Mouse (Mus musculus) neural tube, embryonic 13.5 days (tissue): ENCODE measurements around the gene Spn. TPM values are rescaled to one million over a fixed set of nuclear protein-coding genes. Genes with fewer than 3 reads are reported as not detected.

Experiments
- ATAC-seq: fragments of 200-750 bp; cut with Nextera tagmentation; 2 replicates; pipeline ENCODE4 v1.8.0; 2017; ENCODE audit warnings: low read depth, mild to moderate bottlenecking, moderate TSS enrichment, moderate library complexity
- H3K27ac ChIP-seq: fragments of 300-500 bp; sonication (generic); replicated peaks from 2 replicates; pipeline ENCODE4 v1.5.1; 2015; ENCODE audit warnings: moderate library complexity, mild to moderate bottlenecking, inconsistent platforms
- H3K27me3 ChIP-seq: fragments of 300-500 bp; sonication (generic); 2 replicates; pipeline ENCODE4 v1.6.1; 2015; ENCODE audit warnings: mild to moderate bottlenecking, inconsistent platforms
- H3K36me3 ChIP-seq: fragments of 300-500 bp; sonication (generic); 2 replicates; pipeline ENCODE4 v1.6.1; 2015; ENCODE audit warnings: mild to moderate bottlenecking, inconsistent platforms
- H3K4me1 ChIP-seq: fragments of 300-500 bp; sonication (generic); replicated peaks from 2 replicates; pipeline ENCODE4 v1.6.1; 2015; ENCODE audit warnings: inconsistent platforms
- H3K4me2 ChIP-seq: fragments of 300-500 bp; sonication (generic); 2 replicates; pipeline ENCODE4 v1.6.1; 2015; ENCODE audit warnings: inconsistent platforms, mild to moderate bottlenecking, moderate library complexity
- H3K4me3 ChIP-seq: fragments of 300-500 bp; sonication (generic); 2 replicates; pipeline ENCODE4 v1.5.1; 2015; ENCODE audit warnings: mild to moderate bottlenecking, inconsistent platforms
- H3K9ac ChIP-seq: fragments of 300-500 bp; sonication (generic); 2 replicates; pipeline ENCODE4 v1.6.1; 2015; ENCODE audit warnings: moderate library complexity, mild to moderate bottlenecking, inconsistent platforms
- H3K9me3 ChIP-seq: fragments of 300-500 bp; sonication (generic); 2 replicates; pipeline ENCODE4 v1.6.1; 2016; ENCODE audit warnings: inconsistent platforms
- WGBS: fragments of 180-500 bp; shearing (Covaris S2); methylation state at CpG from one replicate; pipeline ENCODE4 v1.1.7; 2015; 5-methylcytosine and 5-hydroxymethylcytosine counted together
- polyA plus RNA-seq: library from polyadenylated mRNA; unstranded; fragments of >200 nt; fragmentation: Nextera tagmentation; extraction: Ambion mirVana; gene quantifications from 2 replicates; pipeline ENCODE4 v1.2.1, GENCODE M21; 2015

The Spn gene
- polyA plus RNA-seq, 1 experiment from 2014 or later, result 0.08 TPM

DNA sequence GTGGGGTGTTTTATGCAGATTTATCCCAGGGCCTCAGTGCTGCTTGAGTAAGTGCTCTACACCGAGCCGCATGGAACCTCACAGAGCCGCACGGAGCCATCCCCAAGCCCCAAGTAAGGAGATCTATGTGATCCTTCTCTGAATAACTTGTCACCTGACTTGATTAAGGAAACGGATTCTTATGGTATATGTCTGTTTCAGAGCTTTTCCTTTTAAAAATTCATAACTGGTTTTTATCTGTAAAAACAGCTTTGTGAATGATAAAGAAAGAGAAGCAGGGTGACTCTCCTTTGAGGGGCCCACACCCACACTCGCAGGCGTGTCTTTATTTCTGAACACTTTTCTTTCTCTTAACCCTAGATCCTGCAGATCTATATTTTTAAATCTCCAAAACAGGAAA lies 1.5 kb upstream of the Spn start:
- Histone ChIP-seq H3K4me3 (no peak overlapping the region), H3K4me1 (no peaks in the 10 kb centered on the region), H3K4me2 (no peak overlapping the region), H3K36me3 (no peaks in the 10 kb centered on the region), H3K27me3 (no peaks in the 10 kb centered on the region), H3K9ac (no peak overlapping the region), H3K27ac (no peak overlapping the region), H3K9me3 (no peaks in the 10 kb centered on the region)
- ATAC-seq, result no peak
- WGBS, result 93% methylated on average over 7 of the region's 7 CpGs

DNA sequence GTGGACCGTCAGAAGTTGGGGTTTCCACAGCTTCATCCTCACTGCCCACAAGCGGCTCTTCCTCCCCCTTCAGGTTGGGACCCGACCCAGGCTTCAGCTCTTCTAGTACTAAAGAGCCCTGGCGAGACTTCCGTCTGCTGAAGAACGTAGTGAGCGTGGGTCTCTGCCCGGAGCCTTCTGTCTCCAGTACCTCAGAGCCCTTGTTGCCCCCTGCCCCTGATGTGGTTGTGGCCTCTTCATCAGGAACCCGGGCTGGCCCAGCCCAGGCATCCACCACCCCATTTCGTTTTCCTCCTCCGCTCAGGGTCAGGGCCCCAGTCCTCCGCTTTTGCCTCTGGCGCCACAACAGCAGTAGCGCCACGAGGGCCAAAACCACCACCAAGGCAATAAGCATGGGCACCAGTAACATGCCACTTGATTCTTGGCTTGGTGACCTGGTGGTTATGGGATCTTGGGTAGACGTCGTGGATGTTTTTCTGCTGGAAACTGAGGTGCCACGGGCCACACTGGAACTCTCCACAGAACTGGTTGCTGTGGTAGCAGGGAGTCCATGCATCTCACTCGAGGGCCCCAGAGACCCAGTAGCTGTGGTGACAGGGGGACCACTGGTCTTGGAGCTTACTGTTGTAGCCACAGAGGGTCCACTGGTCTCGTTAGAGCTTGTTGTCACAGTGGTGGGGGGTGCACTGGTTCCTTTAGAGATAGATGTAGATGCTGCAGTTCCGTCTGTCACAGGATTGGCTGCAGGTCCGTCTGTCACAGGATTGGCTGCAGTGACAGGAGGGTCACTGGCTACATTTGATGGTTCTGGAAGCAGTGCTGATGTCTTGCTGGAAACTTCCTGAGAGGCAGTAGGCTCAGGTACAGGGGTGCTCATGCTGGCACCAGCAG lies 1.2 kb downstream of the Spn start:
- 86% methylated on average over 22 of the region's 22 CpGs for WGBS
- ATAC-seq, result no peak
- H3K9ac ChIP-seq, result no peak overlapping the region
- H3K4me2 ChIP-seq, result no peak overlapping the region
- H3K27ac ChIP-seq, result no peak overlapping the region
- H3K36me3 ChIP-seq, result no peaks in the 10 kb centered on the region
- no peaks in the 10 kb centered on the region for H3K4me1 ChIP-seq
- no peaks in the 10 kb centered on the region for H3K27me3 ChIP-seq
- H3K9me3 ChIP-seq, result no peaks in the 10 kb centered on the region
- H3K4me3 ChIP-seq, result no peak overlapping the region

DNA sequence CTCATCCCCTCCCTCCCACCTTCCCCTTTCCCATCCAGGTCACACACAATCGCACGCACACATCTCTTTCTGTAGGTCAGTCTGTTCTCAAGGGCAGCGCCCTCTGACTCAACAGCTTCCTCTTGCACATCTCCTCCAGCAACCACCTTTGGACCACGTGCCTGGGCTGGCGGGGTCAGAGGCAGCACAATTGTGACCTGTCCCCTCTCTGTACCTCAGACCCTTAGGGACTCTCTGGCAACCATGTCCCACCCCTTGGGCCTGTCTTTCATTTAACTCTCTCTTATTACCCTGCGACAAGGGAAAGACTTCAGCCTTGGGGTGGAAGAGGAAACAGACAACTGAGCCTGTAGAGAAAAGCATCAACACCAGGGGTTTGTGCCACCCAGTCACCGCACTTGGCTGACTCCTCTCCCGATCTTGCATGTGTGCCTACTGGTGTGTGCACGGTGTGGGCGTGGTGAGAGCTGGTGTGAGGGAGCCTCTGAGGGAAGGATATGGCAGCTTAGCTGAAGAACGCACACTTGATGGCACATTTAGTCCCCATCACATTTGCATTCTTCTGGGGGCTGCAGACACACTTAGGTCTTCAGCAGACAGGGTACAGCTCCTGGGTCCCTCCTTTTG lies 2.7 kb downstream of the Spn start:
- Histone ChIP-seq H3K4me1 (no peaks in the 10 kb centered on the region), H3K9ac (no peak overlapping the region), H3K27me3 (no peaks in the 10 kb centered on the region), H3K27ac (no peak overlapping the region), H3K36me3 (no peaks in the 10 kb centered on the region), H3K4me2 (no peak overlapping the region), H3K9me3 (no peaks in the 10 kb centered on the region), H3K4me3 (no peak overlapping the region)
- 89% methylated on average over 11 of the region's 11 CpGs for WGBS
- ATAC-seq, result no peak

DNA sequence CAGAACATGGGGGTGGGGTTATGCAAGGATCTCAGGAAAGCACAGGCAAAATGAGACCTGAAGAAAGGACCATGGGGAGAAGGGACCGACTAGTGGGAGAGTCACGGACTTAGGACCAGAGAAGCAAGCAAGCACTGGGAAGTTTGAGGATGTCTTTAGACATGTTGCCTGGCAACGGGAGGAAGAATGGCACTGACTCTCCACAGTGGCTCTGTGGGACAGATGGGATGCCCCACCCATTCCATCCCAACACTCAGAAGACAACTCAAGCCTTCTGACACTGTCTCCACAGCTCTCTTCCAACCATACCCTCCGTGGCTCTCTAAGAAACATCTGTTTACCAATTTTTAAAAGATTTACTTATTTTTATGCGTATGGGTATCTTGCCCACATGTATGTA lies 4.5 kb downstream of the Spn start:
- H3K9ac ChIP-seq, result no peak overlapping the region
- no peaks in the 10 kb centered on the region for H3K27me3 ChIP-seq
- no peak overlapping the region for H3K27ac ChIP-seq
- no peak overlapping the region for H3K4me3 ChIP-seq
- H3K36me3 ChIP-seq, result no peaks in the 10 kb centered on the region
- no peak for ATAC-seq
- 45% methylated on average over 5 of the region's 5 CpGs for WGBS
- H3K4me2 ChIP-seq, result no peak overlapping the region
- H3K9me3 ChIP-seq, result no peaks in the 10 kb centered on the region
- no peaks in the 10 kb centered on the region for H3K4me1 ChIP-seq

DNA sequence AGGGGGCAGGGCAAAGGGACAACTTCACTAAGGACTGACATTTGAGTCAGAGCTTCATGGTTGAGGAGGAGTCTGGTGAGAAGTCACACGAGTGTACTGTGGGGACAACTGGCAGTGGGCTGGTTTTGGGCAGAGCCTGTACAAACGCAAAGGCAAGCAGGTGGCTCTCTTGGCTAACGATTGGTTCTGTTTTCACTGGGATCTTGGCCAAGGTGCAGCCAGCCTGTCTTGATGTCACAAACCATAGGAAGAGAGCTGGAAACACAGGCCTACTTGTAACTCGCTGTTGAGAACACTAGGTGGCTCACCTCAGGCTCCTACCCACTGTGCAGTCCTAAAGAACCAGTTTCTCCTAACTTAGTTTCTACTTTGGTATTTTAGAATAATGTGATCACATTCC lies 8.0 kb downstream of the Spn start:
- 20% methylated on average over 4 of the region's 4 CpGs for WGBS
- Histone ChIP-seq H3K27ac (no peak overlapping the region), H3K27me3 (no peaks in the 10 kb centered on the region), H3K4me2 (no peak overlapping the region), H3K4me1 (no peaks in the 10 kb centered on the region), H3K9me3 (0 out of 2 replicates have a peak, but pooled peaks cover 2% of the 10 kb centered on the region), H3K4me3 (no peak overlapping the region), H3K36me3 (no peaks in the 10 kb centered on the region), H3K9ac (no peak overlapping the region)
- ATAC-seq, result no peak

DNA sequence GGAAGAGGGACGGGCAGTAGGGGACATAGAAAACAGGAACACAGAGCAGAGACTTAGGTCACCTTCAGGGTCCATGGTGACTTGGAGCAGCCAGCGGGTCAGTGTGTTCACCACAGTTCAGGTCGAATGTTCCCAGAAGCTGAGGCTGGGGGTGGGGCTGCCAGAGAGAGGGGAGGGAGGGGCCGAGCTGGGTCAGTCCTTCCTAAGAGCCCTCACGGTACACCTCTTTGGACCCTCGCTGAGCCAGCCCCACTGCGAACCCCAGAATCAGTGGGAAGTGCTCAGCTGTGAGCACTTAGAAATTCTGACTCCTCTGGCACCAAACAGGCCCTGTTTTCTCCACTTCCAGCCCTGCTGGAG lies 15.7 kb downstream of the Spn start, which contains the start of gene Qprt:
TSS of gene Qprt (minus strand) at position 316 of the 360 bp plus-strand sequence.
- WGBS, result 9% methylated on average over 7 of the region's 7 CpGs
- no peaks in the 10 kb centered on the region for H3K36me3 ChIP-seq
- peaks cover 10% of the 10 kb centered on the region for H3K4me1 ChIP-seq
- no peak within 1 kb of the TSS for H3K4me3 ChIP-seq
- peaks cover 8% of the 10 kb centered on the region; the same call in 1 of the 2 replicates for H3K9me3 ChIP-seq
- H3K27ac ChIP-seq, result no peak within 1 kb of the TSS
- peaks cover 28% of the 10 kb centered on the region for H3K27me3 ChIP-seq
- H3K9ac ChIP-seq, result no peak within 1 kb of the TSS
- no peak for ATAC-seq
- no peak within 1 kb of the TSS for H3K4me2 ChIP-seq

DNA sequence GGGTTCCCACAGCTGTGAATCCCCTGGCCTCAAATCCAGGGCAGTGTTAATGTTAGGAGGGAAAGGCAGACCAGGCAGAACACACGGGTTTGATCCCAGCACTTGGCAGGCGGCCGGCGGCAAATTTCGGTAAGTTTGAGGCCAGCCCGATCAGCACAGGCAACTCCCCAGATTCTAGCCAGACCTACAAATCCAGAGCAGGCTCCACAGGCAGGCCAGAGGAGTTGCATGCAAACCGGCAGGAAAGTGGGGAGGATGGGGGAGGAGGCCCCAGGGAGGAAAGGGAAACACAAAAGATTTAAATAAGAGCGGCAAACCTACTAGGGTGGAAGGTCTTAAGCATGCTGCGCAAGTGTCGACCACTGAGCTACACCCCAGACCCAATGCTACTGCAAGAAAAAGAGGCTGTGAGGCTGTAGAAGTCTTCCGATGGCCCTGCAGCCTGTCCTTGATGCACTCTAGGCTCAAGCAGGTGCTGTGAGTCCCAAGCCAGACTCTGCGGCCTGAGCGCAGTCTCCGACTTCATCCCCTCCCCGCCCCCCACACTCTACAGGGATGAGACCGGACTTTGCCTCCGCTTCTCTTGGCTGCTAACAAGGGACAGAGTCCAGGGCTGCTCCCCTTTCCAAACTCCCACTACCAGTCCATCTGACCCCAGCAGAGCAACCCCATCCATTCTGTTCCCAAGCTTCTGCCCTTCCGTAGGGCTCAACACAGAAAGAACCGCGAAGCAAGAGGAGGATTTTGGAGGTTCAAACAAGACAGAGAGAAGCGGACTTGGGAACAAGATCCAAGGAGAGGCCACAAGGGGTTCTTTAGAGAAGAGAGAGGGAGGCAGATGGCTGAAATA lies 16.3 kb downstream of the Spn start:
- no peak overlapping the region for H3K4me3 ChIP-seq
- H3K27ac ChIP-seq, result no peak overlapping the region
- 11% methylated on average over 21 of the region's 21 CpGs for WGBS
- no peak overlapping the region for H3K4me2 ChIP-seq
- peaks cover 14% of the 10 kb centered on the region for H3K4me1 ChIP-seq
- peaks cover 8% of the 10 kb centered on the region; the same call in 1 of the 2 replicates for H3K9me3 ChIP-seq
- H3K27me3 ChIP-seq, result peaks cover 28% of the 10 kb centered on the region
- no peak for ATAC-seq
- H3K36me3 ChIP-seq, result no peaks in the 10 kb centered on the region
- H3K9ac ChIP-seq, result no peak overlapping the region

DNA sequence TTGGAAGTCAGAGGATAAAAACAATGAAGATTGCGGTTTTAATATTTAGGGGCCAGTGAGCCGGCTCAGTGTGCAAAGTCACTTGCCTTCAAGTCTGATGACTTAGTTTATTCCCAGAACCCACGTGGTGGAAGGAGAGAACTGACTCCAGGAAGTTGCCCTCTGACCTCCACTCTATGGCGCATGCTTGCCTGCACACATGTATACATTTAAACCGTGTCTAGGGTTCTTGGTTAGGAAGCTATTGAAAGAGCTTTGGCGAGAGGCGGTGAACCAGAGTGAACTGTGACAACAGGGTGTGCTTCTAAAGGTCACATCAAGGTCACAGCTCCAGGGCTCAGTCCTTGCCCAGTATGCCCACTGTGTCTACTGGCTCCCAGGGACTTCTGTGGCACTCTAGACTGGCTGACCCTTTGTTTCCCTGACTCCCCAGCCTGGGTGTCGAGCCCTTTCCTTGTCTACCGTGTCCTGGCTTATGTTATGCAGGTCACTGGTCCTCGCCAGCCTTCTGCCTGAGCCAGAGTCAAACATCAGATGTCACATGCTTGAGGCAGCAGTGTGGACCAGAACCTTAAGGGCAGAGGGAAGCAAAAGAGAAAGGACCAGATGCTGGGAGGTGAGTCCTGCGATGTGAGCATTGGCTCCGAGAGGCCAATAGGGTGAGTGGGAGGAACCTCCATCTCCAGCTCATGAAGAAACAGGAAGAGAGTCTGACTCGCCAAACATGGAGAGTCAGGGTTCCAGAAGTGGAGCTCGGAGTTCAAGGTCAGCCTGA lies 18.8 kb downstream of the Spn start:
- Histone ChIP-seq H3K4me3 (no peak overlapping the region), H3K4me1 (peaks cover 17% of the 10 kb centered on the region), H3K27me3 (peaks cover 28% of the 10 kb centered on the region), H3K27ac (no peak overlapping the region), H3K9me3 (no peaks in the 10 kb centered on the region), H3K9ac (no peak overlapping the region), H3K4me2 (no peak overlapping the region), H3K36me3 (no peaks in the 10 kb centered on the region)
- ATAC-seq, result no peak
- 48% methylated on average over 14 of the region's 14 CpGs for WGBS

DNA sequence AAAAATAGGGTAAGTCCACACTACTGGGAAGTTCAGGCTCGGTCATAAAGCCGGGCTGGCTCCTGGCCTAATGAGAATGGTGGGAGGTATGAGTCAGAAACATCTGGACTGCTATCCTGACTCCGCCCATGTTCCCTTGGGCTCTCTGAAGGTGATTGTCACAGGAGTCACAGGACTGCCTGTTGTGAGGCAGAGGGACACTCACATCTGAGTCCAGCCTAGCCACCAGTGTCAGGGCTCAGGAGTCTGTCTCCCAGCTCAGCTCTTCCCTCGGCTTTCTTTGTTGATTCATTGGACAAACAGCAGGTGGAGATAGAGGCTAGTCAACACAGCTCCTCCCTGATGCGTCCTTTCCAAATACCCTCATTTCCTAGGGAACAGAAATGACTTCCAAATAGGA lies 19.7 kb downstream of the Spn start:
- H3K27me3 ChIP-seq, result peaks cover 28% of the 10 kb centered on the region
- no peak overlapping the region for H3K4me3 ChIP-seq
- no peaks in the 10 kb centered on the region for H3K9me3 ChIP-seq
- no peaks in the 10 kb centered on the region for H3K36me3 ChIP-seq
- WGBS, result 42% methylated on average over 5 of the region's 5 CpGs
- peaks cover 17% of the 10 kb centered on the region for H3K4me1 ChIP-seq
- ATAC-seq, result no peak
- no peak overlapping the region for H3K4me2 ChIP-seq
- H3K9ac ChIP-seq, result no peak overlapping the region
- H3K27ac ChIP-seq, result no peak overlapping the region

DNA sequence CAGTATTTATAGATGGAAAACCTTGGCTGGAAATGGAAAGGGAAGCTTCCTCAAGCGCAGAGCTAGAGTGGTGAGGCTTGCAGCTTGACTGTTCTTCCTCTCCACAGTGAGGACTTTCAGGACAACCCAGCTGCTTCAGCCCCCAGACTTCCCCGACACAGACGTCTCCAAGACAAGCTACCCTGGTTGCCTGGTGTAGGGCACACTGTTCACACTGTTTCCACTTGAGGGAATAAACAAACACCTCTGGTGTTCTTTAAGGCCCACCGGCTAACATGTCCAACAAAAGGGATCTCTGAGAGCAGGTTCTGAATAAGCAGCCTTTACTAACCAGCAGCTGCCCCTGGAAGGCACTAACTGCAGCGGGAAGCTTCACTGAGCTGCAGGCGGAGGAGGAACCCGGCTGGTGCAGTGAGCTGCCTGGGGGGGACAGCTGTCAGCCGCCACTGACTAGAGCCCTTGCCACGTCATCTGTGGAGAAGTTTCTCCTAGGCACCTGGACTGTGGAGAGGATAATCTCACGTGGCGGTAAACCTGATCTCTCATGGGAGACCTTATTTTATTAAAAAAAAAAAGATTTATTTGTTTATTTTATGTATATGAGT lies 21.2 kb downstream of the Spn start:
- no peak overlapping the region for H3K27ac ChIP-seq
- H3K9ac ChIP-seq, result no peak overlapping the region
- H3K36me3 ChIP-seq, result no peaks in the 10 kb centered on the region
- no peak overlapping the region for H3K4me2 ChIP-seq
- no peak overlapping the region for H3K4me3 ChIP-seq
- H3K9me3 ChIP-seq, result no peaks in the 10 kb centered on the region
- H3K27me3 ChIP-seq, result peaks cover 17% of the 10 kb centered on the region
- WGBS, result 49% methylated on average over 11 of the region's 11 CpGs
- peaks cover 14% of the 10 kb centered on the region for H3K4me1 ChIP-seq
- no peak for ATAC-seq

DNA sequence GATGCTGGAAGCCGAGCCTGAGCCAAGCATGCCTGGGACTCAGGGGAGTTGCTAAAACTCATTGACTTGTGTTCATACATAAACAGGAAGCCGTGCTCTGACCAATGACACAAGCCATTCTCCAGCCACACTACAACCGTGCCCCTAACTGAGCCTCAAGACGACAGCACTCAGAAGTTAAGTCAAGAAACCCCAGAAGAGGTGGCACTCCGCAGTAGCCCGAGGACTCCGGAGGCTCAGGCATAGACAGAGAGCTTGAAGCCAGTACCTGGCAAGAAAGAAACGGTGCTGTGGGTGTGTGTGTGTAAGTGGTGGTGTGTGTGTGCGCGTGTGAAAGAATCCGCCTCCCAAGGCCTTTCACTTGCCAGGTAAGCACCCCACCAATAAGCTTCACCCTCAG lies 22.7 kb downstream of the Spn start:
- Histone ChIP-seq H3K9me3 (no peaks in the 10 kb centered on the region), H3K4me1 (peaks cover 12% of the 10 kb centered on the region), H3K27me3 (peaks cover 2% of the 10 kb centered on the region; the same call in 1 of the 2 replicates), H3K36me3 (no peaks in the 10 kb centered on the region), H3K9ac (no peak overlapping the region), H3K27ac (no peak overlapping the region), H3K4me2 (no peak overlapping the region), H3K4me3 (no peak overlapping the region)
- ATAC-seq, result no peak
- WGBS, result 88% methylated on average over 11 of the region's 11 CpGs
